28 mouse cellular contexts compared by ENCODE assay signal in genomic region chr17:50047182-50047581, GRCm38 (mm10).
DNase-seq lines count a peak whose midpoint lies in the region; ATAC-seq and TF ChIP-seq lines count a peak whose summit lies in the region.
"Had no signal": no experiment of that assay in that cellular context is flagged by ENCODE, and none has a peak within 500 bp of the region (broad histone marks: within the 10 kb centered on the region; RNA-seq: fewer than 3 reads in every experiment).

No protein-coding gene starts in this region.

- H3K9me3 ChIP-seq in hindbrain, postnatal 0 days (ENCODE audit: low read length): no peaks in the 10 kb centered on the region
- H3K9me3 ChIP-seq in hindbrain, embryonic 14.5 days (ENCODE audit: control insufficient read depth, low read length): no peaks in the 10 kb centered on the region
- H3K9me3 ChIP-seq: forebrain, embryonic 13.5 days; heart, embryonic 15.5 days; hindbrain, embryonic 12.5 days; limb, embryonic 13.5 days had no signal

- no peak for TF ChIP-seq CTCF in hindbrain, postnatal 0 days (IDR thresholded peaks at IDR 0.05; ENCODE audit: low read depth)

- no peaks in the 10 kb centered on the region for H3K4me1 ChIP-seq in hindbrain, postnatal 0 days (ENCODE audit: insufficient read depth, low read length)
- H3K4me1 ChIP-seq in hindbrain, embryonic 14.5 days (replicated peaks; ENCODE audit: control insufficient read depth, insufficient read depth, low read length): 0 out of 2 replicates have a peak, but pooled peaks cover 3% of the 10 kb centered on the region

- no peak overlapping the region for H3K4me3 ChIP-seq in hindbrain, postnatal 0 days (ENCODE audit: low read length)
- no peak overlapping the region for H3K4me3 ChIP-seq in hindbrain, embryonic 14.5 days (replicated peaks; ENCODE audit: low read length)
- H3K4me3 ChIP-seq: forebrain, embryonic 13.5 days; heart, embryonic 15.5 days; hindbrain, embryonic 12.5 days; limb, embryonic 13.5 days had no signal

- whole genome bisulfite sequencing in hindbrain, postnatal 0 days: 72% methylated on average over 12 of the region's 12 CpGs
- 84% methylated on average over 12 of the region's 12 CpGs for WGBS in hindbrain, embryonic 14.5 days

- H3K9ac ChIP-seq in hindbrain, postnatal 0 days (replicated peaks; ENCODE audit: low read length): no peak overlapping the region
- H3K9ac ChIP-seq in hindbrain, embryonic 14.5 days: no peak overlapping the region
- H3K9ac ChIP-seq: forebrain, embryonic 13.5 days; heart, embryonic 15.5 days; hindbrain, embryonic 12.5 days; limb, embryonic 13.5 days; liver, postnatal 0 days had no signal

- DNase-seq in cerebellum, adult 11 months: peak; percentile 30
- DNase-seq in hindbrain, postnatal 0 days (ENCODE audit: low spot score): peak; percentile 34
- DNase-seq in hindbrain, embryonic 14.5 days (ENCODE audit: low spot score): no peak
- DNase-seq in cerebellum, adult 18-20 months: peak; percentile 50 to 56
- peak; percentile 84 to 88 for DNase-seq in cerebellum, postnatal 10 days
- DNase-seq in kidney, adult 11 months: no peak
- no peak for DNase-seq in kidney, postnatal 14 days
- DNase-seq: adrenal gland, adult 2 months; adrenal gland, postnatal 36 days; gastrocnemius, postnatal 25 days; heart, postnatal 36 days; kidney, postnatal 4 days; layer of hippocampus, postnatal 36 days; liver, postnatal 0 days; lung, postnatal 4 days; midbrain, embryonic 14.5 days; right cerebral cortex, adult 18-20 months; spleen, adult 18-20 months; thymus, postnatal 25 days had no signal

- no peaks in the 10 kb centered on the region for H3K36me3 ChIP-seq in hindbrain, postnatal 0 days (ENCODE audit: insufficient read depth, low read length)
- no peaks in the 10 kb centered on the region for H3K36me3 ChIP-seq in hindbrain, embryonic 14.5 days (replicated peaks; ENCODE audit: control insufficient read depth, insufficient read depth)
- H3K36me3 ChIP-seq: hindbrain, embryonic 12.5 days; limb, embryonic 13.5 days had no signal

- no peaks in the 10 kb centered on the region for H3K27me3 ChIP-seq in hindbrain, postnatal 0 days (ENCODE audit: insufficient read depth, low read length)
- no peaks in the 10 kb centered on the region for H3K27me3 ChIP-seq in hindbrain, embryonic 14.5 days (ENCODE audit: control insufficient read depth, insufficient read depth, low read length)
- H3K27me3 ChIP-seq: CH12.LX; forebrain, embryonic 13.5 days; heart, embryonic 15.5 days; hindbrain, embryonic 12.5 days; limb, embryonic 13.5 days had no signal

- no peak overlapping the region for H3K4me2 ChIP-seq in hindbrain, postnatal 0 days (ENCODE audit: low read depth, low read length)
- no peak overlapping the region for H3K4me2 ChIP-seq in hindbrain, embryonic 14.5 days (replicated peaks)
- H3K4me2 ChIP-seq: forebrain, embryonic 13.5 days; heart, embryonic 15.5 days; hindbrain, embryonic 12.5 days; limb, embryonic 13.5 days; liver, embryonic 11.5 days had no signal

- H3K27ac ChIP-seq in hindbrain, postnatal 0 days: no peak overlapping the region
- no peak overlapping the region for H3K27ac ChIP-seq in hindbrain, embryonic 14.5 days
- H3K27ac ChIP-seq: forebrain, embryonic 13.5 days; heart, embryonic 15.5 days; hindbrain, embryonic 12.5 days; limb, embryonic 13.5 days had no signal

- ATAC-seq in cerebellum, adult (ENCODE audit: insufficient number of reproducible peaks, low FRiP score, low TSS enrichment): no peak
- ATAC-seq in hindbrain, postnatal 0 days: peak; percentile 48; the same call in 1 of the 2 replicates
- ATAC-seq in hindbrain, embryonic 14.5 days (ENCODE audit: low FRiP score): no peak
- ATAC-seq: activated CD4-positive, CD25-positive, alpha-beta regulatory T cell, adult 4 months; forebrain, embryonic 13.5 days; intestine, postnatal 0 days; liver, postnatal 0 days had no signal

Comparison
In these comparisons a context has a peak if more than half of its experiments do, and no peak if none do; other contexts are left out.
1. DNase-seq: peak in cerebellum, adult 11 months (single experiment), hindbrain, postnatal 0 days (single experiment), cerebellum, adult 18-20 months (2 of 2) and cerebellum, postnatal 10 days (2 of 2); none in hindbrain, embryonic 14.5 days (single experiment), kidney, adult 11 months (single experiment) and kidney, postnatal 14 days (single experiment).